Mouse (Mus musculus) urinary bladder, postnatal 36 days (tissue): Measurements from ENCODE around the gene Rsph14.
A peak's percentile ranks its signal among the peaks of the same experiment; 100 is the strongest.
"Not testable (repeated sequence)": the region's sequence is repeated elsewhere in the genome, so short reads cannot be mapped to it uniquely, and the experiment has no call there.

Experiments
- DNase-seq, 2 experiments: peaks; one replicate each; pipeline ENCODE4 v3.0.0; 2022; ENCODE audit warnings: low spot score in 2 of 2, mixed read lengths in 1 of 2

Gene Rsph14

GRCm38 (mm10) chr10:75054125-75054524, 21.7 kb upstream of the Rsph14 start:
- DNase-seq, result no peak

GRCm38 (mm10) chr10:75053655-75054054, 21.3 kb upstream of the Rsph14 start:
- DNase-seq, result no peak

GRCm38 (mm10) chr10:75052902-75053301, 20.5 kb upstream of the Rsph14 start:
- DNase-seq, result no peak

GRCm38 (mm10) chr10:75051364-75052074, 19.1 kb upstream of the Rsph14 start:
- no peak for DNase-seq

GRCm38 (mm10) chr10:75048711-75049110, 16.3 kb upstream of the Rsph14 start:
- no peak for DNase-seq

- DNase-seq, result no peak
Measured at GRCm38 (mm10) chr10:75045831-75046230, 13.4 kb upstream of the Rsph14 start.

GRCm38 (mm10) chr10:75044459-75044858, 12.1 kb upstream of the Rsph14 start:
- DNase-seq, result no peak

- DNase-seq, result not testable (repeated sequence)
Measured at GRCm38 (mm10) chr10:75042060-75042459, 9.7 kb upstream of the Rsph14 start.

GRCm38 (mm10) chr10:75036883-75037379, 4.5 kb upstream of the Rsph14 start, which contains the start of gene Rab36:
TSS of gene Rab36 (plus strand) at chr10:75037058.
- DNase-seq, result peak; percentile 80 to 89

- DNase-seq, result no peak
Measured at GRCm38 (mm10) chr10:75031345-75032114, 856 bp downstream of the Rsph14 start.

GRCm38 (mm10) chr10:75030234-75030633, 2.2 kb downstream of the Rsph14 start:
- no peak for DNase-seq

GRCm38 (mm10) chr10:75029677-75030076, 2.7 kb downstream of the Rsph14 start:
- no peak for DNase-seq

GRCm38 (mm10) chr10:75028743-75029142, 3.6 kb downstream of the Rsph14 start:
- DNase-seq, result no peak

GRCm38 (mm10) chr10:75026491-75026890, 5.9 kb downstream of the Rsph14 start:
- DNase-seq, result no peak

GRCm38 (mm10) chr10:75021138-75021537, 11.2 kb downstream of the Rsph14 start:
- peak; percentile 60 to 71 for DNase-seq

GRCm38 (mm10) chr10:75020271-75020670, 12.1 kb downstream of the Rsph14 start:
- no peak for DNase-seq

GRCm38 (mm10) chr10:75016481-75016880, 15.9 kb downstream of the Rsph14 start:
- no peak for DNase-seq

GRCm38 (mm10) chr10:75015465-75015864, 16.9 kb downstream of the Rsph14 start:
- no peak for DNase-seq

GRCm38 (mm10) chr10:75010704-75011103, 21.7 kb downstream of the Rsph14 start:
- DNase-seq, result no peak

GRCm38 (mm10) chr10:75006889-75007662, 25.3 kb downstream of the Rsph14 start:
- no peak for DNase-seq

- no peak for DNase-seq
Measured at GRCm38 (mm10) chr10:75004067-75004466, 28.3 kb downstream of the Rsph14 start.

GRCm38 (mm10) chr10:75001391-75001790, 31.0 kb downstream of the Rsph14 start:
- no peak for DNase-seq
